8 mouse cellular contexts compared by ENCODE assay signal in the genomic region with DNA sequence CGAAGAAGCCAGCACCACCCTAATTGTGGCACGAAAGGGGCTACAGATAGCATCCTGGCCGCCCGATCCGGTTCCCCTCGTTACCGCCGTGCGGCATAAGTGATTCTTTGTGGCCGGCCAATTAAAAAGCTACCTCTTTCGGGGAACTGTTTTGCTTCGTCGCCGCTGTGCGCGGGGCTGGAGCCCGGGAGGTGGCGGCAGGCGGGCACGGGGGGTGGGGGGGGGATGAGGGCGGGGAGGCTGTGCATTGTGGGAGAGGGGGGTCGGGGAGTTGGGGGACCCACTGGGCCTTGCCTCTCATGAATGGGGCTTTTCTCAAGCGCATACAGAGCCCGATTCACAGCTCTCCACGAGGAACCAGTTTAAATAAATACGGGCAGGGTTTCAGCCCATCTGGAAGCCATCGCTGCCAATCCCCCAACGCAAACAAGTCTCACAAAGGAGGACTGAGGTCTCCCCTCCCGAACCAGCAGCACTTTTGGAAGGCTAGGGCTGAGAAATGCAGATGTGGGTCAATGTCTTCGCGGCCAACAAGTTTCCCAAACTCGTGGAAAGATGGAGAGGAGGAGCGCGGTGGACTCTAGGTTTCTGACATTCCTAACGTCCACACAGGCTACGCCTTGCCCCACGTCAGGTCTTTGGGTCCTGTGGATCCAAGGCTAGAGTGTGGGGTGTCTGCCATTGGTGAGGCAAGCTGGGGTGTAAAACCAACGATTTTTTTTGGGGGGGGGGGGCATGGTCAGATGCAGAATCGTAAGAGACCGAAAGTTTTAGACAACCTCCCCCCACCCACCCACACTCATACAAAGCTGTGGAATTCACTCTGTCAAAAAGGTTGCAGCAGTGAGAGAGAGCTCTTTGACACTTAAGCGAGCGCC. TPM values are rescaled to one million over a fixed set of nuclear protein-coding genes. Genes with fewer than 3 reads are reported as not detected.
DNase-seq lines count a peak whose midpoint lies in the region; ATAC-seq lines count a peak whose summit lies in the region.
"Had no signal": no experiment of that assay in that cellular context is flagged by ENCODE, and none has a peak within 500 bp of the region (broad histone marks: within the 10 kb centered on the region; RNA-seq: fewer than 3 reads in every experiment).

No protein-coding gene starts in this region.

- H3K4me3 ChIP-seq in forebrain, embryonic 15.5 days, result peak overlapping the region; percentile 44

- ATAC-seq in forebrain, embryonic 15.5 days (replicated peaks), result peak; percentile 78

- intact Hi-C loops in left cerebral cortex, postnatal 4 days (cut with DNase I), result no loop called here

- peak overlapping the region; percentile 81 for H3K27ac ChIP-seq in forebrain, embryonic 15.5 days (replicated peaks)
- H3K27ac ChIP-seq: liver, embryonic 14.5 days had no signal

- no peaks in the 10 kb centered on the region for H3K36me3 ChIP-seq in forebrain, embryonic 15.5 days

- no peaks in the 10 kb centered on the region for H3K9me3 ChIP-seq in forebrain, embryonic 15.5 days

- peak overlapping the region; percentile 51 for H3K9ac ChIP-seq in forebrain, embryonic 15.5 days (replicated peaks)
- H3K9ac ChIP-seq: liver, embryonic 14.5 days had no signal

- peak overlapping the region; percentile 66 for H3K4me2 ChIP-seq in forebrain, embryonic 15.5 days (replicated peaks)

- H3K4me1 ChIP-seq in forebrain, embryonic 15.5 days, result peaks cover 70% of the 10 kb centered on the region

- peak; percentile 37 for DNase-seq in right cerebral cortex, adult 18-20 months
- no peak for DNase-seq in right cerebral cortex, postnatal 14 days
- DNase-seq in left cerebral cortex, postnatal 4 days, result peak; percentile 44
- peak; percentile 60 for DNase-seq in retina, embryonic 14.5 days (ENCODE audit: low spot score)
- no peak for DNase-seq in urinary bladder, adult 2 months (ENCODE audit: low spot score)
- no peak for DNase-seq in lung, postnatal 25 days (ENCODE audit: low spot score)

- WGBS in forebrain, embryonic 15.5 days, result under 1% methylated on average over 42 of the region's 42 CpGs

- peaks cover 37% of the 10 kb centered on the region; the same call in 1 of the 2 replicates for H3K27me3 ChIP-seq in forebrain, embryonic 15.5 days

RNA-seq across cellular contexts. Expression of a gene that starts 2.1 kb away (rescaled TPM):
- polyA plus RNA-seq in forebrain, embryonic 15.5 days (2015; fragmentation: Nextera tagmentation; extraction: Ambion mirVana), result 25.6 and 25.8 TPM in 2 replicates
- 1 to 10 TPM; 2.5 to 5.4 TPM for total RNA-seq in left cerebral cortex, postnatal 4 days (2021)
- polyA plus RNA-seq in urinary bladder, adult 2 months (2012; rRNA removed), result 0.08 and 0.10 TPM in 2 replicates

RNA-seq across cellular contexts. Expression of a gene that starts 38.4 kb away (rescaled TPM):
- 60.8 and 66.2 TPM in 2 replicates for polyA plus RNA-seq in forebrain, embryonic 15.5 days (2015; fragmentation: Nextera tagmentation; extraction: Ambion mirVana)
- 10 to 100 TPM; 18.0 to 20.1 TPM for total RNA-seq in left cerebral cortex, postnatal 4 days (2021)
- polyA plus RNA-seq in urinary bladder, adult 2 months (2012; rRNA removed), result 65.7 and 80.9 TPM in 2 replicates

Comparison
In these comparisons a context has a peak if more than half of its experiments do, and no peak if none do; other contexts are left out.
1. DNase-seq: peak in right cerebral cortex, adult 18-20 months (single experiment), left cerebral cortex, postnatal 4 days (single experiment) and retina, embryonic 14.5 days (single experiment); none in right cerebral cortex, postnatal 14 days (single experiment), urinary bladder, adult 2 months (single experiment) and lung, postnatal 25 days (single experiment).
2. RNA of a gene that starts 2.1 kb away (polyA plus RNA-seq): 25.6 to 25.8 TPM in forebrain, embryonic 15.5 days; 0.08 to 0.10 TPM in urinary bladder, adult 2 months; every median in the first group is over 10 times any median in the second.